Mouse (Mus musculus) liver, adult 2 months (tissue): ENCODE measurements around the gene Enam.

Source experiments
- CTCF ChIP-seq: fragments of 200-500 bp; IDR thresholded peaks from 2 replicates; pipeline ENCODE4 v1.5.1; 2011; ENCODE audit warnings: low read depth, low read length, control low read depth
- POLR2A ChIP-seq: fragments of 200-500 bp; IDR thresholded peaks from 2 replicates; pipeline ENCODE4 v1.6.1; 2011; ENCODE audit warnings: low read length, control low read depth; ENCODE audit not compliant: insufficient read depth; ENCODE audit errors: extremely low read depth

DNA sequence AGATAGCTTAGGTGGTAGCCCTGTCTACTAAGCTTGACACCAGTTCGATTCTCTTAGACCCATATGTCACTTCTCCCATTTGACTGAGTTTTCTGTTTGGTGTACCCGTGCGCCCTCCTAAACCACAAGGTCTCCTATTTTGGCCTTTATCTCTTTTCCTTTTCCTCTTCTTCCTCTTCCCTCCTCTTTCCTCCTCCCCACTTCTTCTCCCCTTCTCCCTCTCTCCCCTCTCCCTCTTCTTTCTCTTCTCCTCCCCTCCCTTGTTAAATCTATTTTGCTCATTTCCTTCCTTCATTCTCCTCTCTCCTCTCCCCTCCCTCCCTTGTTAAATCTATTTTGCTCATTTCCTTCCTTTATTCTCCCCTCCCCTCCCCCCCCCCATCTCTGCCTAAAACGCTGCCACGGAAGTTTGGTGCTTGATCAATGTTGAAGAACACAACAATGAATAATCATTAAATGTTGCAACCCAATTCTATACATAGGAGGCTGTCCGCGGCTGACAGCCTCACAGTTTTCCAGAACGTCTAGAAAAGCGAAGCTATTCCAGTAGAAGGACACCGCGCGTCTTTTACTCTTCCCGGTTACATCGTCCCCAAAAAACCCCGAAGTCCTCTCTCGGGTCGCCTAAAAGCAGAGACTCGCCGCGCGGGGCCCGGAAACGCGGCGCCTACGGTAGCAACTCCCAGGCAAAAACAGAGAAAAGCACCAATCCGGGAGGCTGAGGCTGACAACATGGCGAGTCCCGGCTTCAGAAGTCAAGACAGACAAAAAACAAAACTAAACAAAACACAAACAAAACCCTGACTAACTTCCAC lies 65.7 kb downstream of the Enam start:
- no peak for TF ChIP-seq POLR2A
- no peak for TF ChIP-seq CTCF
